Mouse (Mus musculus): ENCODE results near the gene Myo1d. TPM values are rescaled to one million over a fixed set of nuclear protein-coding genes. Genes with fewer than 3 reads are reported as not detected.

Gene Myo1d
- polyA plus RNA-seq, 1 experiment from 2014 or later: 30.5 TPM

GRCm38 (mm10) chr11:80778157-80778556, 1.7 kb downstream of the Myo1d start:
- H3K4me1 ChIP-seq: peaks cover 12% of the 10 kb centered on the region
- no peak overlapping the region for H3K4me3 ChIP-seq (replicated peaks)
- no peak overlapping the region for H3K27ac ChIP-seq
- 64% methylated on average over 6 of the region's 6 CpGs for WGBS
- H3K4me2 ChIP-seq: peak overlapping the region; percentile 16; the same call in 1 of the 2 replicates
- no peaks in the 10 kb centered on the region for H3K27me3 ChIP-seq (replicated peaks)
- no peak overlapping the region for H3K9ac ChIP-seq
- H3K9me3 ChIP-seq: no peaks in the 10 kb centered on the region
- ATAC-seq (ENCODE audit: insufficient read depth, low FRiP score, low read depth): no peak
- H3K36me3 ChIP-seq: no peaks in the 10 kb centered on the region

DNA sequence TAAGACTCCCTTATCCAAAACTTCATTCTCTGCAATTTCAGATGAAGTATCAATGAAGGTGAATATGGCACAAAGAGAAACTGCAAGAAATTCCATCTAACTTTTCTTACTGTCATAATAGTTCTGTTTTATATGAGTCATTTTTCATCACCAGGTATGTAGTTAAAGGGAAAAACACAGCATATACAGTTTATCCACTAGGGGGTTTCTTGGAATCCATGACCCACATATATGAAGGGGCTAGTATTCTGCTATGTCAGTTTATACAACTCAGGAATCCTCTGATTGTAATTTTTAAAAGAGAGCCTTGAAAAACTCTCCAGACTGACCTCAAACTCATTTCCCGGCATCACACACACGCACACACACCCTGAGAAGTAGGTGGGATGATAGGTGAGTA, 2.1 kb downstream of the Myo1d start:
- Histone ChIP-seq H3K9ac (no peak overlapping the region), H3K9me3 (no peaks in the 10 kb centered on the region), H3K4me2 (peak overlapping the region; percentile 16; the same call in 1 of the 2 replicates), H3K4me1 (peaks cover 12% of the 10 kb centered on the region), H3K36me3 (no peaks in the 10 kb centered on the region), H3K27ac (no peak overlapping the region), H3K4me3 (replicated peaks) (no peak overlapping the region), H3K27me3 (replicated peaks) (no peaks in the 10 kb centered on the region)
- ATAC-seq (ENCODE audit: insufficient read depth, low FRiP score, low read depth): no peak
- WGBS: 81% methylated on average over 2 of the region's 2 CpGs

DNA sequence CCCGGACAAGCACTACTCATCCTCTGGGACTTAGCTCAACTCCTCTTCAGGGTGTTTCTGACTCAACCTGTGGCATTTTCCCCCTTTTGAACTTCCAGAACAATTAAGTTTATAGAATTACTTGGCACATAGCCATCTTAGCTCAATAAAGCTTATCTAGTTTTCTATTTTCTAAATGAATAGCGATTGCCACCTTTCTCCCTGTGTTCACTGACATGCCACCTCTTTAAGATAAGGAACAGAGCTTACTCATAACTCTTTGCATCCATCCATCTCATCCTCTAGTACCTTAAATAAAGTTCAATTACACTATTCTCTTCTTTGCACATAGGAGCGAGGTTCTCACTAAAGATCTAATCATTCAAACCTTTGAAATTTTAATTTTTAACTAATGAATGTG, 4.3 kb downstream of the Myo1d start:
- WGBS: 65% methylated on average over 3 of the region's 3 CpGs
- Histone ChIP-seq H3K9ac (no peak overlapping the region), H3K4me3 (replicated peaks) (no peak overlapping the region), H3K27ac (no peak overlapping the region), H3K4me2 (no peak overlapping the region), H3K9me3 (no peaks in the 10 kb centered on the region), H3K27me3 (replicated peaks) (no peaks in the 10 kb centered on the region), H3K4me1 (peaks cover 12% of the 10 kb centered on the region), H3K36me3 (no peaks in the 10 kb centered on the region)
- ATAC-seq (ENCODE audit: insufficient read depth, low FRiP score, low read depth): no peak

DNA sequence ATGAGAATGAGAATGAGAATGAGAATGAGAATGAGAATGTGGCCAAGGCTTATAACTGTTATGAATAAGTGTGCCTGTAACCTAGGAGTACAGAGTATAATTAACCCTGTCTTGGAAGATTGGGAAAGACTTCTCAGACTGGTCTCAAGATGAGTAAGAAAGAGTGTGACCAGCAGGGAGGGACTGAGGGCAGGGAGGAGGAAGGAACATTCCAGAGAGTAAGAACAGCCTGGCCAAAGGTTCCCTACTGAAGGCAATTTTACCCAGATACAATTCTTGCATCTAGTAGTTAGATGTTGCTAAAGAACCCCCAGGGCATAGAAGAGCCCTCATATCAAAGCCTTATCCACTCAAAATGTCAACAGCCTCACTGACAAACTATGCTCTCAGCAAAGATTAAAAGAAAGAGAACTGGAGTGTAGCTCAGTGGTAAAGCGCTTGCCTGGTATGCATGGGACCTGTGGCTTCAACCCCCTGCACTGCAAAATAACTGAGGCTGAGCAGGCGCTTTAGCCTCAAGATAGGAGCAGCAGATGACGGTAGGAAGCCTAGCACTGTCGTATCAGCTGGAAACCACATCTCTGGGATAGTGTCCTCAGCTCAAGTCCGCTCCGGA, 7.1 kb downstream of the Myo1d start:
- no peak overlapping the region for H3K27ac ChIP-seq
- 84% methylated on average over 6 of the region's 6 CpGs for WGBS
- H3K4me1 ChIP-seq: 0 out of 2 replicates have a peak, but pooled peaks cover 4% of the 10 kb centered on the region
- no peak overlapping the region for H3K9ac ChIP-seq
- H3K36me3 ChIP-seq: no peaks in the 10 kb centered on the region
- no peaks in the 10 kb centered on the region for H3K27me3 ChIP-seq (replicated peaks)
- no peak for ATAC-seq (ENCODE audit: insufficient read depth, low FRiP score, low read depth)
- H3K9me3 ChIP-seq: no peaks in the 10 kb centered on the region
- H3K4me2 ChIP-seq: no peak overlapping the region
- H3K4me3 ChIP-seq (replicated peaks): no peak overlapping the region

DNA sequence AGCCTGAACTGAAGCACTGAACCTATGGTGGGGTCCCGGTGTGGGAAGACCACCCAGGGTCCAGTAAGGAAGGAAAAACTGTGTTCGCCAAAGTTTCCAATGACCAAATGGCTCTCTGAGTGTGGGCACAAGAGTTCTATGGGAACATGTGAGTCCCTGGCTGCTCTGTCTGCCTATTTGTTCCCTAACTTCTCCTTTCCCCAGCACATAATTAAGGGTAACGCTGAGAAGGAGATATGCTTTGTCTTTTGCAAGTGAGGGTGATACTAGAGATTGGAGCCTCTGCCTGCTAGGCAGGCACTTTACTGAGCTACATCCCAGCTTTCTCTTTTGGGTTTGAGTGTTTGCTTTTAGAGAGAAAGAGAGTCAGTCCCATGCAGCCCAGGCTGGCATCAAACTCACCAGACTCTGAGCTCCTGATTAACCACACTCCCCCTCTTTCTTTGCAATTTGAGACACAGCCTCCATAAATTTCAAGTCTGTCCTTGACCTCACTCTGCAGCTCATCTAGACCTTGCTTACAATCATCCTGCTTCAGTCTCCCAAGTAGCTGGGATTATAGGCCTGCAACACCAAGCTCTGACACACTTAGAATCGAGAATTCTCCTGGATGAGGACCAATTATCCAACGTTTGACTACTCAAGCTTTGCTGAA, 8.1 kb downstream of the Myo1d start:
- no peak overlapping the region for H3K27ac ChIP-seq
- whole genome bisulfite sequencing: 81% methylated on average over 5 of the region's 5 CpGs
- H3K4me3 ChIP-seq (replicated peaks): no peak overlapping the region
- 0 out of 2 replicates have a peak, but pooled peaks cover 4% of the 10 kb centered on the region for H3K4me1 ChIP-seq
- H3K4me2 ChIP-seq: no peak overlapping the region
- H3K9me3 ChIP-seq: no peaks in the 10 kb centered on the region
- no peak overlapping the region for H3K9ac ChIP-seq
- ATAC-seq (ENCODE audit: insufficient read depth, low FRiP score, low read depth): no peak
- H3K36me3 ChIP-seq: no peaks in the 10 kb centered on the region
- H3K27me3 ChIP-seq (replicated peaks): no peaks in the 10 kb centered on the region

DNA sequence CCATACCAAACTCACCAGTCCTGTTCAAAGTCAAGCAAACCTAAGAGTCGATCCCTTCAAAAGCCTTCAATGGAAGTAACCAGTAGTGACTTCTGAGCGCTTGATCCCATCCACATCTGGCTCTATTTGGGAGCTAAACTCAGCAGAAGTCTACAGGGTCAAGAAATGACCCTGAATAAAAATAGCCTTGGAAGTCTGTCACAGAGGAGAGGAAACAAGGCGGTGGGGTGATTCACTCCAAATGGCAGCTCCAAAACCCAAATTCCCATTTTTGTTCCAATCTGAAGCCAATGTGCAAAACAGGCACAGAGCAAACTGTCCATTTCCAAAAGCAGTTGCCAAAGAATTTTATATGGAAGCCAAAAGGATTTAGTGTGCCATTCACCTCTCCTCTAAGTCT, 8.6 kb downstream of the Myo1d start:
- 0 out of 2 replicates have a peak, but pooled peaks cover 4% of the 10 kb centered on the region for H3K4me1 ChIP-seq
- ATAC-seq (ENCODE audit: insufficient read depth, low FRiP score, low read depth): no peak
- H3K9ac ChIP-seq: no peak overlapping the region
- no peak overlapping the region for H3K4me3 ChIP-seq (replicated peaks)
- no peaks in the 10 kb centered on the region for H3K27me3 ChIP-seq (replicated peaks)
- 85% methylated on average over 3 of the region's 3 CpGs for WGBS
- no peaks in the 10 kb centered on the region for H3K36me3 ChIP-seq
- no peak overlapping the region for H3K4me2 ChIP-seq
- no peak overlapping the region for H3K27ac ChIP-seq
- no peaks in the 10 kb centered on the region for H3K9me3 ChIP-seq

- no peak overlapping the region for H3K4me3 ChIP-seq (replicated peaks)
- ATAC-seq (ENCODE audit: insufficient read depth, low FRiP score, low read depth): no peak
- no peak overlapping the region for H3K27ac ChIP-seq
- no peaks in the 10 kb centered on the region for H3K36me3 ChIP-seq
- WGBS: 69% methylated on average over 3 of the region's 3 CpGs
- H3K9me3 ChIP-seq: no peaks in the 10 kb centered on the region
- no peak overlapping the region for H3K9ac ChIP-seq
- no peaks in the 10 kb centered on the region for H3K4me1 ChIP-seq
- H3K4me2 ChIP-seq: no peak overlapping the region
- H3K27me3 ChIP-seq (replicated peaks): no peaks in the 10 kb centered on the region
Observed at GRCm38 (mm10) chr11:80767320-80767617, 12.6 kb downstream of the Myo1d start.

- no peaks in the 10 kb centered on the region for H3K9me3 ChIP-seq
- no peak overlapping the region for H3K4me3 ChIP-seq (replicated peaks)
- H3K27me3 ChIP-seq (replicated peaks): no peaks in the 10 kb centered on the region
- H3K27ac ChIP-seq: no peak overlapping the region
- ATAC-seq (ENCODE audit: insufficient read depth, low FRiP score, low read depth): no peak
- H3K4me2 ChIP-seq: no peak overlapping the region
- 63% methylated on average over 6 of the region's 6 CpGs for WGBS
- no peaks in the 10 kb centered on the region for H3K36me3 ChIP-seq
- H3K4me1 ChIP-seq: no peaks in the 10 kb centered on the region
- no peak overlapping the region for H3K9ac ChIP-seq
Observed at GRCm38 (mm10) chr11:80766472-80767319, 13.1 kb downstream of the Myo1d start.

- 91% methylated on average over 4 of the region's 4 CpGs for WGBS
- Histone ChIP-seq H3K4me1 (no peaks in the 10 kb centered on the region), H3K9me3 (no peaks in the 10 kb centered on the region), H3K27me3 (replicated peaks) (no peaks in the 10 kb centered on the region), H3K4me3 (replicated peaks) (no peak overlapping the region), H3K36me3 (no peaks in the 10 kb centered on the region), H3K27ac (no peak overlapping the region), H3K9ac (no peak overlapping the region), H3K4me2 (no peak overlapping the region)
- no peak for ATAC-seq (ENCODE audit: insufficient read depth, low FRiP score, low read depth)
Observed at GRCm38 (mm10) chr11:80766068-80766467, 13.8 kb downstream of the Myo1d start.

DNA sequence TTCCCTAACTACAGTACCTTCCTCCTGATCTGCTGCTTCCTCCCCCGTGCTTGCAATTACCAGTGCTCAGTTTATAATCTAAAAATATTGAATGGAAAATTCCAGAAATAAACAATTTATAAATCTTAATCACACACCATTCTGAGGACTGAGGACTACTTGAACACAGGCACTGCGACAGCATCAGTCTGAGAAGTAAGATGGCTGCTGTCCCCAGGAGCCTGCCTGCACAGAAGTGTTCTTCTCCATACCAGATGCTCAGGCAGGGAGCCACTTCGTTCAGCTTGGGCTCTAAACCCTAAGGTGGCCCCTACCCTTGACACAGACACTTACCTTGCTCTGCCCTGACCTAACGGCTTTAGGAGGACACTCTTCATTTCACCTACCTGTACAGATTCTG, 17.8 kb downstream of the Myo1d start:
- no peak overlapping the region for H3K9ac ChIP-seq
- H3K27ac ChIP-seq: no peak overlapping the region
- no peaks in the 10 kb centered on the region for H3K4me1 ChIP-seq
- H3K4me2 ChIP-seq: no peak overlapping the region
- no peaks in the 10 kb centered on the region for H3K27me3 ChIP-seq (replicated peaks)
- no peak overlapping the region for H3K4me3 ChIP-seq (replicated peaks)
- ATAC-seq (ENCODE audit: insufficient read depth, low FRiP score, low read depth): no peak
- no peaks in the 10 kb centered on the region for H3K36me3 ChIP-seq
- no peaks in the 10 kb centered on the region for H3K9me3 ChIP-seq
- WGBS: 71% methylated on average over 4 of the region's 4 CpGs

DNA sequence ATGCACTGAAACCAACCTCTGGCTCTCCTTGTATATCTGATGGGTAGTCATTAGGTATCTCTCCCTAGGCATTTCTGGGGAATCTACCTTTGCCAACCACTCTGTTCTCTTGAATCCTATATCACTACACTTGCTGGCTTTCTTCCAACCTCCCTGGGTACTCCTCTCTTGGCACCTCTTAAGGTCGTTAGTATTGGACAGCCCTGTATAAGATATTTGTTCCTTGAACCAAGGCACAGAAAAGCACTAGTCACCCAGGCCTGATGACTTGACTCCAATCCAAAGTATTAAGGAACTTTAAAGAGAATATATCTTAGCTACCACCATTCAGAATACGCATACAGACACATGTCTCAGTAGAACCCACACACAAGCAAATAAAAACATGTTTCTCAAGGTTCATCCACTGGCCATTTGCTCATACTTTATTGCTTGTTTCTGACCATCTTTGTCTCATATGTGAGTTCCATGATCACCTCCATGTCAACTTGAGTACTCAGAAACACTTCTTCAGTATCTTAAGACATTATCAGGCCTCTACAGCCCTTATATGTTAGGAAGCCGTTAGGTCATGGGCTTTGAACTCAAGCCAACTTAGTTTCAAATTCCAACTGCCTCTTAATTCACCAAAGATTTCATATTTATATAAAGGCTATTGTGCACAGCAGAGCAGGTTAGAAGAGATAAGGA, 18.4 kb downstream of the Myo1d start:
- H3K4me3 ChIP-seq (replicated peaks): no peak overlapping the region
- H3K27ac ChIP-seq: no peak overlapping the region
- WGBS: 81% methylated on average over 3 of the region's 3 CpGs
- no peaks in the 10 kb centered on the region for H3K36me3 ChIP-seq
- H3K9ac ChIP-seq: no peak overlapping the region
- no peak for ATAC-seq (ENCODE audit: insufficient read depth, low FRiP score, low read depth)
- H3K27me3 ChIP-seq (replicated peaks): no peaks in the 10 kb centered on the region
- no peaks in the 10 kb centered on the region for H3K4me1 ChIP-seq
- no peaks in the 10 kb centered on the region for H3K9me3 ChIP-seq
- no peak overlapping the region for H3K4me2 ChIP-seq

DNA sequence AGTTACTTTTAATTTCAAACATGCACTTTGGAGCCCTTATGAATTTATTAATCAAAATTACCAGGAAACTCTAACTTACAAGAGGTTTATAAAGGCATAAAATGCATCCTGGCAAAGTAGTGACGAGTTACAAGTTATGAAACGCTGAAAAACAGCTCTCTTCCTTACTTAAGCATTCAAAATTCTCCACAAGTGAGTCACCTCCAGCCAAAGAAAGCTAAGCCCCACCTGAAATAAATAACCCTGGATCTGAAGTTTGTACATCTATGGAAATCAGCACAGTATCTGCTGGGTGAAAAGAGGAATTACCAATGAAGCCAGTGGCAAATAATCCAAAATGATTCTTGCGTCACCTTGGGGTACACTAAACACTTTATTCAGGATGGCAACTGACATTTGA, 20.8 kb downstream of the Myo1d start:
- H3K4me2 ChIP-seq: no peak overlapping the region
- WGBS: 65% methylated on average over 3 of the region's 3 CpGs

More for the DNA sequence above, 20.8 kb downstream of the Myo1d start:
- H3K27ac ChIP-seq: no peak overlapping the region
- no peak overlapping the region for H3K4me3 ChIP-seq (replicated peaks)
- no peaks in the 10 kb centered on the region for H3K36me3 ChIP-seq
- H3K9ac ChIP-seq: no peak overlapping the region
- no peaks in the 10 kb centered on the region for H3K4me1 ChIP-seq
- H3K27me3 ChIP-seq (replicated peaks): no peaks in the 10 kb centered on the region
- no peak for ATAC-seq (ENCODE audit: insufficient read depth, low FRiP score, low read depth)
- H3K9me3 ChIP-seq: no peaks in the 10 kb centered on the region
